In genomic region chr12:72760376-72761229, GRCm38 (mm10) we compare ENCODE assay signal across 8 mouse cellular contexts. TPM values are rescaled to one million over a fixed set of nuclear protein-coding genes. Genes with fewer than 3 reads are reported as not detected.
DNase-seq lines count a peak whose midpoint lies in the region; ATAC-seq and TF ChIP-seq lines count a peak whose summit lies in the region.

No protein-coding gene starts in this region.

- no peaks in the 10 kb centered on the region for H3K9me3 ChIP-seq in heart, embryonic 10.5 days
- H3K9me3 ChIP-seq in kidney, embryonic 15.5 days (replicated peaks): no peaks in the 10 kb centered on the region

- no peak for TF ChIP-seq CTCF in C2C12 (IDR thresholded peaks at IDR 0.05; ENCODE audit: control insufficient read depth, insufficient read depth, insufficient read length)
- TF ChIP-seq CTCF in bone marrow macrophage, adult 2 months (IDR thresholded peaks at IDR 0.05; ENCODE audit: low read depth, low read length): no peak
- no peak for TF ChIP-seq CTCF in embryonic fibroblast, embryonic 13.5 days (IDR thresholded peaks at IDR 0.05; ENCODE audit: borderline replicate concordance, insufficient read depth, low read length)

- peak overlapping the region; percentile 59 for H3K4me3 ChIP-seq in C2C12 (ENCODE audit: insufficient read depth, poor library complexity, severe bottlenecking)
- H3K4me3 ChIP-seq in bone marrow macrophage, adult 2 months (ENCODE audit: insufficient read depth, low read length): peak overlapping the region; percentile 100
- H3K4me3 ChIP-seq in embryonic fibroblast, embryonic 13.5 days (ENCODE audit: insufficient read depth, low read length): peak overlapping the region; percentile 75
- H3K4me3 ChIP-seq in heart, embryonic 10.5 days: peak overlapping the region; percentile 80
- peak overlapping the region; percentile 93 for H3K4me3 ChIP-seq in kidney, embryonic 15.5 days (replicated peaks)

- H3K4me2 ChIP-seq in kidney, embryonic 15.5 days: peak overlapping the region; percentile 83

- under 1% methylated on average over 71 of the region's 78 CpGs for WGBS in heart, embryonic 10.5 days
- under 1% methylated on average over 72 of the region's 78 CpGs for WGBS in kidney, embryonic 15.5 days

- peak; percentile 94 for ATAC-seq in kidney, embryonic 15.5 days (replicated peaks; ENCODE audit: low FRiP score)
- ATAC-seq in monocyte, adult 5-6 weeks (replicated peaks; ENCODE audit: insufficient number of reproducible peaks, low FRiP score, low TSS enrichment, poor library complexity, severe bottlenecking): peak; percentile 75

- DNase-seq in heart, embryonic 10.5 days (ENCODE audit: low spot score): peak; percentile 96
- DNase-seq in liver: peak; percentile 96
- peak; percentile 91 to 97 for DNase-seq in spleen, postnatal 4 days (ENCODE audit: low spot score in 2 of 2)

- peaks cover 6% of the 10 kb centered on the region for H3K36me3 ChIP-seq in C2C12 (ENCODE audit: control insufficient read depth, insufficient read depth)
- H3K36me3 ChIP-seq in heart, embryonic 10.5 days: no peaks in the 10 kb centered on the region
- no peaks in the 10 kb centered on the region for H3K36me3 ChIP-seq in kidney, embryonic 15.5 days

- peak overlapping the region; percentile 86 for H3ac ChIP-seq in C2C12 (ENCODE audit: control insufficient read depth, insufficient read length, low read depth)

- H3K27me3 ChIP-seq in C2C12 (ENCODE audit: control insufficient read depth, insufficient read depth, insufficient read length): no peaks in the 10 kb centered on the region
- no peaks in the 10 kb centered on the region for H3K27me3 ChIP-seq in heart, embryonic 10.5 days (ENCODE audit: insufficient read depth, poor library complexity, severe bottlenecking)
- no peaks in the 10 kb centered on the region for H3K27me3 ChIP-seq in kidney, embryonic 15.5 days

- TF ChIP-seq POLR2A in bone marrow macrophage, adult 2 months (IDR thresholded peaks at IDR 0.05; ENCODE audit: borderline replicate concordance, low read depth, low read length): no peak
- TF ChIP-seq POLR2A in embryonic fibroblast, embryonic 13.5 days (IDR thresholded peaks at IDR 0.05; ENCODE audit: low read depth, low read length): peak; percentile 77

- peaks cover 20% of the 10 kb centered on the region for H3K4me1 ChIP-seq in bone marrow macrophage, adult 2 months (ENCODE audit: control insufficient read depth, insufficient read depth, low read length)
- peaks cover 2% of the 10 kb centered on the region; the same call in 1 of the 2 replicates for H3K4me1 ChIP-seq in embryonic fibroblast, embryonic 13.5 days (ENCODE audit: control insufficient read depth, insufficient read depth, low read length)
- H3K4me1 ChIP-seq in heart, embryonic 10.5 days: peaks cover 29% of the 10 kb centered on the region
- peaks cover 31% of the 10 kb centered on the region for H3K4me1 ChIP-seq in kidney, embryonic 15.5 days

- H3K27ac ChIP-seq in bone marrow macrophage, adult 2 months (ENCODE audit: insufficient read depth, low read depth, low read length): peak overlapping the region; percentile 92
- peak overlapping the region; percentile 91 for H3K27ac ChIP-seq in embryonic fibroblast, embryonic 13.5 days (ENCODE audit: insufficient read depth, low read length)
- peak overlapping the region; percentile 99 for H3K27ac ChIP-seq in heart, embryonic 10.5 days
- peak overlapping the region; percentile 98 for H3K27ac ChIP-seq in kidney, embryonic 15.5 days

- H3K79me3 ChIP-seq in C2C12 (ENCODE audit: low read depth): peaks cover 39% of the 10 kb centered on the region

- peaks cover 41% of the 10 kb centered on the region for H3K79me2 ChIP-seq in C2C12 (ENCODE audit: control insufficient read depth, insufficient read depth)

- H3K9ac ChIP-seq in kidney, embryonic 15.5 days: peak overlapping the region; percentile 98

TF ChIP-seq in C2C12, 6 proteins besides CTCF, POLR2A, EP300 and RAD21:
- TF ChIP-seq MYOG (IDR thresholded peaks at IDR 0.05; ENCODE audit: control insufficient read depth, extremely low read depth, insufficient read length) (no peak), MYOD1 (IDR thresholded peaks at IDR 0.05; ENCODE audit: control insufficient read depth, insufficient read length, low read depth) (no peak), MAX (IDR thresholded peaks at IDR 0.05) (peak; percentile 92), FOSL1 (IDR thresholded peaks at IDR 0.05; ENCODE audit: insufficient read depth, low read length, poor library complexity, severe bottlenecking) (no peak), CEBPB (IDR thresholded peaks at IDR 0.05; ENCODE audit: low read depth) (no peak), USF1 (IDR thresholded peaks at IDR 0.05; ENCODE audit: low read depth) (peak; percentile 91)
TF ChIP-seq in C2C12: peak in this region for 2.

RNA-seq across cellular contexts. Expression of gene Ppm1a, which starts 3.3 kb away (rescaled TPM):
- polyA plus RNA-seq in C2C12 (2012; fragmentation: generic; extraction: Trizol): 80.6 TPM
- 79.3 and 84.4 TPM in 2 replicates for polyA plus RNA-seq in bone marrow macrophage, adult 2 months (2012; ENCODE audit: insufficient read depth, insufficient read length, missing spikeins)
- 153 and 158 TPM in 2 replicates for polyA plus RNA-seq in embryonic fibroblast, embryonic 13.5 days (2011; ENCODE audit: insufficient read length, low read depth, missing spikeins)
- polyA plus RNA-seq in heart, embryonic 10.5 days (2016; fragmentation: Nextera tagmentation; extraction: Ambion mirVana): 36.0 and 49.3 TPM in 2 replicates
- 43.0 and 43.8 TPM in 2 replicates for polyA plus RNA-seq in kidney, embryonic 15.5 days (2015; fragmentation: Nextera tagmentation; extraction: Ambion mirVana)
- total RNA-seq in monocyte, adult 5-6 weeks (2017): 150 to 232 TPM (median 173 TPM) in 3 replicates

Comparison
In these comparisons a context has a peak if more than half of its experiments do, and no peak if none do; other contexts are left out.
1. Peak in every context shown above with its lines: DNase-seq, ATAC-seq, H3K4me3 ChIP-seq and H3K27ac ChIP-seq.